Mouse (Mus musculus) embryonic facial prominence, embryonic 11.5 days (tissue): ENCODE measurements around the gene Meis1. TPM values are rescaled to one million over a fixed set of nuclear protein-coding genes. Genes with fewer than 3 reads are reported as not detected.

Experiments used
- ATAC-seq: fragments of 200-750 bp; cut with Nextera tagmentation; replicated peaks from 2 replicates; pipeline ENCODE4 v1.8.0; 2017; ENCODE audit warnings: low read depth; ENCODE audit not compliant: insufficient number of reproducible peaks, low FRiP score, low TSS enrichment
- DNase-seq: peaks from one replicate; pipeline ENCODE4 v3.0.0-alpha.2; 2015; ENCODE audit warnings: low spot score
- H3K27ac ChIP-seq: fragments of 300-500 bp; sonication (generic); replicated peaks from 2 replicates; pipeline ENCODE4 v1.5.1; 2014; ENCODE audit warnings: mild to moderate bottlenecking, low read depth, low read length, control low read depth
- H3K27me3 ChIP-seq: fragments of 300-500 bp; sonication (generic); 2 replicates; pipeline ENCODE4 v1.6.1; 2014; ENCODE audit warnings: mild to moderate bottlenecking, low read length, moderate library complexity, mixed read lengths; ENCODE audit not compliant: control insufficient read depth, insufficient read depth
- H3K36me3 ChIP-seq: fragments of 300-500 bp; sonication (generic); replicated peaks from 2 replicates; pipeline ENCODE4 v1.6.1; 2014; ENCODE audit warnings: low read depth, mild to moderate bottlenecking, low read length, moderate library complexity, mixed read lengths; ENCODE audit not compliant: control insufficient read depth, insufficient read depth
- H3K4me1 ChIP-seq: fragments of 300-500 bp; sonication (generic); 2 replicates; pipeline ENCODE4 v1.6.1; 2014; ENCODE audit warnings: low read length, mixed read lengths; ENCODE audit not compliant: control insufficient read depth, insufficient read depth
- H3K4me2 ChIP-seq: fragments of 300-500 bp; sonication (generic); 2 replicates; pipeline ENCODE4 v1.6.1; 2014; ENCODE audit warnings: low read depth, mild to moderate bottlenecking, control low read depth, low read length, moderate library complexity
- H3K4me3 ChIP-seq: fragments of 300-500 bp; sonication (generic); 2 replicates; pipeline ENCODE4 v1.5.1; 2014; ENCODE audit warnings: low read depth, low read length, control low read depth
- H3K9ac ChIP-seq: fragments of 300-500 bp; sonication (generic); replicated peaks from 2 replicates; pipeline ENCODE4 v1.6.1; 2014; ENCODE audit warnings: mild to moderate bottlenecking, control low read depth, low read length
- H3K9me3 ChIP-seq: fragments of 300-500 bp; sonication (generic); replicated peaks from 2 replicates; pipeline ENCODE4 v1.6.1; 2016; ENCODE audit warnings: mild to moderate bottlenecking, low read length, inconsistent platforms, mixed read lengths; ENCODE audit not compliant: control insufficient read depth
- WGBS: fragments of 180-500 bp; shearing (Covaris S2); extraction: QIAGEN DNeasy Blood & Tissue Kit; methylation state at CpG from one replicate; pipeline ENCODE4 v1.1.7; 2014; 5-methylcytosine and 5-hydroxymethylcytosine counted together
- polyA plus RNA-seq: library from polyadenylated mRNA; unstranded; fragments of >200 nt; fragmentation: Nextera tagmentation; extraction: Ambion mirVana; gene quantifications from 2 replicates; pipeline ENCODE4 v1.2.1, GENCODE M21; 2014

Gene Meis1
- polyA plus RNA-seq, 1 experiment from 2014 or later = 91.2 TPM

DNA sequence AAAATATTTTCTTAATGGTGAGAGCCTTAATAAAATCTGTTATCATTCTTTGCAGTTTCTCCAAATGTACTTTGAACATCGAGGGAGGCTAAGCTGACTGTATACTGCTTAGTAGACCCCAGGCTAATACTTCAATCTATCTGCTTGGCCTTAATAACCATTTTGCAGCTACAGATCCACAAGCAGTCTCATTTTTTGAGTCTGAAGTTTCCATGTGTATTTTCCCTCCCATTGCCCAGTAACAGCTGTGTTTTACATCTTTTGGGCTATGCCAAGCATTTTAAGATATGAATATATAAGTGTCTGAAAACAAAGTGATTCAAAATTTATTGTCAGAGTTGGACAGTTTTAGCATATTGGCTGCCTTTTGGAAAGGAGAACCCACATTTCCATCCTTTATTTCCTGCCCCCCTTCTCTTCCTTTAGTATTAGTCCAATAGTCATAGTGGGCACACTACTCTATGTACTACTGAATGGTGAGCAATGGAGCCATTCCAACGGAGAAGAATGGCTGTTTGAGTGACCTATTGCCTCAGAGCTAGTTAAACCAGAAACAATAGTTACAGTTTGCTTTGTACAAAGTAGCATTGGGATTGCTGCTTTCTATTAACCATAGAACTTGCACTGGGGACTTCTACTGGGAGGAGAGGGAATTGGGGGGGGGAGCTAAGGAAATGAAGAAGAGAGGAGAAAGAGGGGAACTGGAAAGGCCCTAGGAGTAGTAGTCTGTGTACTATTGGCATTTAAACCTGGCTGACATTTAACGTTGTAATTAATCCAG is 12.7 kb downstream of the Meis1 start:
- WGBS = 49% methylated on average over 3 of the region's 3 CpGs
- Histone ChIP-seq H3K4me2 (no peak overlapping the region), H3K27me3 (peaks cover 3% of the 10 kb centered on the region)

DNA sequence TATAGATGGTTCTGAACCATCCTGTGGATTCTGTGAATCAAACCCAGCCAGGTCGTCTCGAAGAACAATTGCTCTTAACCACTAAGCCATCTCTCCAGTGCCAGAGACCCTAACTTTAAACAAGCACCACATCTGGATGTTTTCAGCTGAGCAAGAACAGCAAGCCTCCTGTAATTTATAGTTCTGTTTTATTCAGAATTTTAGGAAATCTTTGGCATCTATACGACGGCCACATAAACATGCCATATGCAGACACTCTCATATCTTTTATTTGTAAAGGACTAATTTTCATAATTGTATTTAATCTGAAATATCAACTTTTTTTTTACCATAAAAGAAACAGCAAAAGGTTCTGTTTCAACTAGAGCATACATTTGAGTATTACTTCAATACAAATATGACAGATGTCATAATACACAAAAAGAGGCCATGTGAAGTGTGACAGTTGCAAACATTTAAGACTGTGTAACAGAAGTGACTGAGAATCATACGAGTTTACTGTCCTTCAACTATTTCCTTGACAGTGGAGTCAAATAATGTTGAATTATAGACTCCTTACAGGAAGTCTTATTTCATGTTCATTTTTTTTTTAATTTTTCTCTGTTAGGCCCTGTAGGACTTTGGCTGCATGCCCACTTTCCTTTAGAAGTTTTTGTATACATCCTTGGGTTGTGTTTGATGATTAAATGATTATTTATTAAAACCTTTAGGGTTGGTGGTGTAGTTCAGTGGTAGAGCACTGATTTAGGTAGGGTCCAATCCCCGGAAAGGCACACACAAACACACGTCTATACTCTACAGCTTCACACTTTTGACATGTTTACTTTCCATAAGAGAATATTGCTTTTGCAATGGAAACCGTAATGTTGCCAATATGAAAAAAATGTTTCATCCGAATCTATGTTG is 13.5 kb downstream of the Meis1 start:
- 78% methylated on average over 9 of the region's 9 CpGs for WGBS
- DNase-seq (no peak), ATAC-seq (no peak)
- Histone ChIP-seq H3K4me1 (peaks cover 6% of the 10 kb centered on the region), H3K4me3 (no peak overlapping the region), H3K4me2 (no peak overlapping the region), H3K9me3 (no peaks in the 10 kb centered on the region), H3K9ac (no peak overlapping the region), H3K27me3 (peaks cover 3% of the 10 kb centered on the region), H3K36me3 (no peaks in the 10 kb centered on the region), H3K27ac (no peak overlapping the region)

More for the DNA sequence above, 12.7 kb downstream of the Meis1 start:
- Histone ChIP-seq H3K9me3 (no peaks in the 10 kb centered on the region), H3K4me3 (no peak overlapping the region), H3K9ac (no peak overlapping the region), H3K36me3 (no peaks in the 10 kb centered on the region), H3K4me1 (peaks cover 6% of the 10 kb centered on the region), H3K27ac (no peak overlapping the region)
- DNase-seq = no peak
- no peak for ATAC-seq

DNA sequence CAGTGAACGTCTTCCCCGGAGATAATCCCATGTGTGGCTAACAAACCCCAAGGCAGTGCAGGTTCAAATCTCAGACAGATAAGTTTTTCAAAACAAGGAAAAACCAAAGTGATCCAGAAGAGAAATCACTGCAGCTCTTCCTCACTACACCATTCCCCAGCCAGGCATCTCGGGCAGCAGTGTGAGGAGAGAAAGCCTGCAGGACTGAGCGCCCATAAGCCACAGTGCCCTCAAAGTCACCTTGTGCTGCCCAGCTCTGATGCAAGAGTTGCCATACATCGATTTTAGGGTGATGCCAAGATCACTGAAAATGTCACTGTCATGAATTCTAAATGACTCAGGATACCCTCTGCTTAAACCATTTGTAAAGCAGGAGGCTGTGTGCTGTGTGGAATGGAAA is 15.7 kb downstream of the Meis1 start:
- DNase-seq (no peak), ATAC-seq (no peak)
- Histone ChIP-seq H3K9me3 (no peaks in the 10 kb centered on the region), H3K4me1 (peaks cover 4% of the 10 kb centered on the region), H3K27me3 (no peaks in the 10 kb centered on the region; the same call in none of the 2 replicates), H3K36me3 (no peaks in the 10 kb centered on the region), H3K27ac (no peak overlapping the region), H3K4me3 (no peak overlapping the region), H3K9ac (no peak overlapping the region), H3K4me2 (no peak overlapping the region)
- WGBS = 56% methylated on average over 5 of the region's 5 CpGs

DNA sequence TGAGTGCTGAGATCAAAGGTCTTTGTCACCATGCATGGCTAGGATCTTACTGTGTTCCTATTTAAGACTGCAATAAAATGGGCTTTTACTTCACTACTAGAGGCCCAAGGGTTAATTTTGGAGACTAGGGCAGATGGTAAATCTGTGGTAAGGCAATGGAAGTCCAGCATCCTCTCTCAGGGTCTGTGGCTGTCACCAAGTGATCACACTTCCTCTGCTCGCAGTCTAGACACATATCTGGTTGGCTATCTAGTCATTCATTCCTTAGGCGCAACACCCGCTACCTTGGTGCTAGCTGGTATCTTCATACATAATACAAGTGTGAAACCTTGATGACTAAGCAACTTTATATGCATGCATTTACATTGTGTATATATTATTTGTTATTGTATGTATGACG is 22.0 kb downstream of the Meis1 start:
- no peak overlapping the region for H3K27ac ChIP-seq
- no peaks in the 10 kb centered on the region for H3K27me3 ChIP-seq
- H3K4me1 ChIP-seq = no peaks in the 10 kb centered on the region
- WGBS = 94% methylated on average over 4 of the region's 4 CpGs
- no peak for DNase-seq
- H3K9me3 ChIP-seq = no peaks in the 10 kb centered on the region
- no peak overlapping the region for H3K9ac ChIP-seq
- no peak overlapping the region for H3K4me2 ChIP-seq
- H3K36me3 ChIP-seq = no peaks in the 10 kb centered on the region; the same call in 1 of the 2 replicates
- ATAC-seq = no peak
- no peak overlapping the region for H3K4me3 ChIP-seq

DNA sequence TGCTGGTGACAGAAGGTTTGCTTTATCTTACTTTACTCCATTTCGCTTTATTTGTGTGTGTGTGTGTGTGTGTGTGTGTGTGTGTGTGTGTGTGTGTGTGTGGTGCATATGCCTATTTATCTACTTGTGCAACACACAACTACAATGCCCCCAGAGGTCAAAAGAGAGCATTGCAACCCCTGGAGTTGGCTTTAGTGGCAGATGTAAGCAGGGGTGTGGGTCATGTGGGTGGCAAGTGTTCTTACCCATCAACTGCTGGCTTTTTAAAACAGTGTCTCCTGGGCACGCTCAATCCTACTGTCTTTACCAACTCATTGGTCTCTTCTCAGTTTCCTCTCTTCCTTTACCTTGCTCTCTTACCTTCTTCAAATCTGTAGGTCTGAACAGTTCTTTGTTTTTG is 22.5 kb downstream of the Meis1 start:
- H3K36me3 ChIP-seq = no peaks in the 10 kb centered on the region; the same call in 1 of the 2 replicates
- H3K9me3 ChIP-seq = no peaks in the 10 kb centered on the region
- H3K9ac ChIP-seq = no peak overlapping the region
- H3K27ac ChIP-seq = no peak overlapping the region
- no peaks in the 10 kb centered on the region for H3K4me1 ChIP-seq
- H3K4me2 ChIP-seq = no peak overlapping the region
- 98% methylated on average over 2 of the region's 2 CpGs for WGBS
- H3K4me3 ChIP-seq = no peak overlapping the region
- DNase-seq (no peak), ATAC-seq (no peak)
- H3K27me3 ChIP-seq = no peaks in the 10 kb centered on the region

DNA sequence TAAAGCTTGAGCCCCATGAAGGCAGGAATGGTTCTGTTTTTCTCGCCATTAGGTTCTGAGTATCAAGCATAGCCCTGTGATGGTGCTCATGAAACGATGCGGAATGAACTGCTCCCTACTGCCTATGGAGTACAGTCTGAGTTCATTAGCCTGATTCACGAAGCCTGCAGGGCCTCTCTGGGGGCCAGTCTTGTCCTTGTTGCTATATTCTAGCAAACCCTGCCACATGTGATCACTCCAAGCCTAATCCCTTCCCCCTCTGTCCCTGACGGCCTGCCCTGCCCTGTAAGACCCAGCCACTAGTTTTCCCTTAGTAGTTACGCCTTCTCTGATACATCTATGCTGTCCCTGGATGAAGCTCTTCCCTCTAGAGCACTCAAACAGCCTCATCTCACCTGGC is 26.0 kb downstream of the Meis1 start:
- H3K4me1 ChIP-seq = no peaks in the 10 kb centered on the region
- 71% methylated on average over 6 of the region's 6 CpGs for WGBS
- DNase-seq = no peak

DNA sequence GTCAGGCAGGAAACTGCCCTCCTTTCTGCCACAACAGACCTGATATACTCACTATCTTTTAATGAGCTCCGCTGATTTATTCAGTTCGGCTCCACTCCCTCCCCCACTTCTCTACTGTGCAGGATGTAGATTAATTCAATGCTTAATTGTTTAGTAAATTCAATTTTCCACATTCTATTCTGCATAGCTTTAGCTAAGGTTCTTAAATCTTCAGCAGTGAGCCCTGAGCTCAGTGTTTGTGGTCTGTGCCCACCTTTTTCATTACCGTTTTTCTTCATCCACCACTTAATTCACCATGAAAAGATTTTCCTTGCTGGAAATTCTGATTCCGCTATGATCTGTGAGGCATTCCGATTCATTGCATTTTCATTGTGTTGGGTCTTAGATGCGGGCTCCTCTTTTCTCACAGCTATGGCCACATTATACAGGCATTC is 28.5 kb downstream of the Meis1 start:
- H3K27me3 ChIP-seq = no peaks in the 10 kb centered on the region
- ATAC-seq (no peak), DNase-seq (no peak)
- H3K27ac ChIP-seq = no peak overlapping the region
- H3K4me2 ChIP-seq = no peak overlapping the region
- H3K9me3 ChIP-seq = no peaks in the 10 kb centered on the region
- no peak overlapping the region for H3K4me3 ChIP-seq
- H3K9ac ChIP-seq = no peak overlapping the region
- peaks cover 5% of the 10 kb centered on the region for H3K36me3 ChIP-seq
- 73% methylated on average over 6 of the region's 6 CpGs for WGBS
- no peaks in the 10 kb centered on the region for H3K4me1 ChIP-seq

More for the DNA sequence above, 26.0 kb downstream of the Meis1 start:
- Histone ChIP-seq H3K36me3 (peaks cover 2% of the 10 kb centered on the region), H3K27ac (no peak overlapping the region), H3K4me2 (no peak overlapping the region), H3K9me3 (no peaks in the 10 kb centered on the region), H3K27me3 (no peaks in the 10 kb centered on the region), H3K9ac (no peak overlapping the region), H3K4me3 (no peak overlapping the region)
- no peak for ATAC-seq
